Mouse (Mus musculus): ENCODE measurements around the gene Plcd4. TPM values are rescaled to one million over a fixed set of nuclear protein-coding genes. Genes with fewer than 3 reads are reported as not detected.
A peak's percentile ranks its signal among the peaks of the same experiment; 100 is the strongest.
"Not testable (repeated sequence)": the region's sequence is repeated elsewhere in the genome, so short reads cannot be mapped to it uniquely, and the experiment has no call there.

Gene Plcd4
- polyA plus RNA-seq (2015; fragmentation: Nextera tagmentation; extraction: Ambion mirVana), result 5.7 and 5.9 TPM in 2 replicates

DNA sequence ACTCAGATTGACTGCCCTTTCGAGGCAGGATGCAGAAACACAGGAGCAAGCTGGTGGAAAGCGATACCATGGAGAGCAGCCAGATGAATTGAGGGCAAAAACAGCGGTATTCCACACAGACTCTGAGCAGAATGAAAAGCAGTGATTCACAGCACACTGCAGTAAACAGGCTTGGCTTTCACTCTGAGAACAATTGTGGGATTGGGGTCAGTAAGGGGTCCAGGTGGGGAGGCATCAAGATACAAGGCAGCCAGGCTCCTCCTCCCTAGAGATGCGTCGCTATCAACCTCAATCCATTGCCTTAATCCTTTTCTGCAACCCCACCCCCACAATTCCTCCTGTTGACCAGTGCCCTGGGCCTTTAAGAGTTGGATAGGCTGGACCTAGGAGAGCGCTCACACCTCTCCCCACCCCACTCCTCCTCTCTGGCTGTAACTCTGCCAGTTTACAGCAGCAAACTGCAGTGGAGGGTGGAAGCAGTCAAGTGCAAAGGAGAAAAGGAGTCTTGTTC lies at the start of gene Plcd4:
Gene Plcd4, plus strand, starts transcription at position 438 of the 511 bp plus-strand sequence.
- H3K4me2 ChIP-seq, result peak within 1 kb of the TSS; percentile 27
- no peaks in the 10 kb centered on the region for H3K36me3 ChIP-seq (replicated peaks)
- WGBS, result 4% methylated on average over 6 of the region's 6 CpGs
- no peaks in the 10 kb centered on the region for H3K27me3 ChIP-seq (replicated peaks)
- H3K4me3 ChIP-seq, result 0 out of 2 replicates have a peak within 1 kb of the TSS, but pooled peaks have one; percentile 2
- H3K27ac ChIP-seq, result peak within 1 kb of the TSS; percentile 31; the same call in 1 of the 2 replicates
- peak; percentile 70 for ATAC-seq (replicated peaks)
- no peaks in the 10 kb centered on the region for H3K9me3 ChIP-seq
- H3K4me1 ChIP-seq, result peaks cover 11% of the 10 kb centered on the region; the same call in 1 of the 2 replicates
- no peak within 1 kb of the TSS for H3K9ac ChIP-seq

DNA sequence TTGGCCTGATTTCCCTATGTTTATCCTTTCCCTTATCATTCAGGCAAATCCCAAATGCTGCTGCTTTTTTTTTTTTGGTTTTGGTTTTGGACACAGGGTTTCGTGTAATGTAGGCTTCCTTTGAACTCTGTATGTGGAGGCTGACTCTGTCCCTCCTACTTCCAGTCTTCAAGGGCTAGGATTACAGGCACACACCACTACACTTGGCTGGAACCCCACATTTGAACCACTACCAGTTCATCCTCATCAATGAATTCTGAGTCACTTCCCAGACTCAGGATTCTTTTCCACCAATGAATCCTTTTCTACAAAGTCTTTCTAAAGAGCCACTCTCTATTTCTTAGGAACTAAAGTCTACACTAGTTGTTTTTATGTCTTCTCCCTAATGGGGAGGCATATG lies 41.6 kb upstream of the Plcd4 start:
- no peaks in the 10 kb centered on the region for H3K36me3 ChIP-seq (replicated peaks)
- no peaks in the 10 kb centered on the region for H3K27me3 ChIP-seq (replicated peaks)
- no peak overlapping the region for H3K9ac ChIP-seq
- ATAC-seq (replicated peaks), result no peak
- peaks cover 12% of the 10 kb centered on the region for H3K4me1 ChIP-seq
- 71% methylated on average over 1 of the region's 1 CpGs for WGBS
- H3K9me3 ChIP-seq, result no peaks in the 10 kb centered on the region
- no peak overlapping the region for H3K27ac ChIP-seq
- no peak overlapping the region for H3K4me3 ChIP-seq
- H3K4me2 ChIP-seq, result no peak overlapping the region

DNA sequence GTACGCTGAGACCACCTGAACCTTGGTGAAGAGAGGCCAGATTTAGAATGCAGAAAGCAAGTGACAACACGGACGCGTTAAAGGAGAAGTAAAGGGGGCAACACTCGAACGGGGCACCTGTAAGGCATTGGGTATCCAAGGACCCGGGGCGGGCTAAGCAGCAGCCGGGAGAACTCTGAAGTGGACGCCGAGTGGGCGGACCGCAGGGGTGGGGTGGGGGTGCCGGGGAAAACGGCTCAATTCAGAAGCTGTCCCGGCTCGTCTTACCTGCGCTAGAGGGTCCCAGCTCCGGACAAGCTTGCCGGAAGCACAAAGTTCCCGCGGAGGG lies 37.3 kb upstream of the Plcd4 start:
- no peaks in the 10 kb centered on the region for H3K9me3 ChIP-seq
- H3K27me3 ChIP-seq (replicated peaks), result no peaks in the 10 kb centered on the region
- WGBS, result 1% methylated on average over 22 of the region's 22 CpGs
- peak; percentile 79 for ATAC-seq (replicated peaks)
- peak overlapping the region; percentile 70 for H3K27ac ChIP-seq
- peak overlapping the region; percentile 59 for H3K9ac ChIP-seq
- H3K36me3 ChIP-seq (replicated peaks), result no peaks in the 10 kb centered on the region
- H3K4me2 ChIP-seq, result peak overlapping the region; percentile 88
- peak overlapping the region; percentile 82 for H3K4me3 ChIP-seq
- peaks cover 37% of the 10 kb centered on the region for H3K4me1 ChIP-seq

DNA sequence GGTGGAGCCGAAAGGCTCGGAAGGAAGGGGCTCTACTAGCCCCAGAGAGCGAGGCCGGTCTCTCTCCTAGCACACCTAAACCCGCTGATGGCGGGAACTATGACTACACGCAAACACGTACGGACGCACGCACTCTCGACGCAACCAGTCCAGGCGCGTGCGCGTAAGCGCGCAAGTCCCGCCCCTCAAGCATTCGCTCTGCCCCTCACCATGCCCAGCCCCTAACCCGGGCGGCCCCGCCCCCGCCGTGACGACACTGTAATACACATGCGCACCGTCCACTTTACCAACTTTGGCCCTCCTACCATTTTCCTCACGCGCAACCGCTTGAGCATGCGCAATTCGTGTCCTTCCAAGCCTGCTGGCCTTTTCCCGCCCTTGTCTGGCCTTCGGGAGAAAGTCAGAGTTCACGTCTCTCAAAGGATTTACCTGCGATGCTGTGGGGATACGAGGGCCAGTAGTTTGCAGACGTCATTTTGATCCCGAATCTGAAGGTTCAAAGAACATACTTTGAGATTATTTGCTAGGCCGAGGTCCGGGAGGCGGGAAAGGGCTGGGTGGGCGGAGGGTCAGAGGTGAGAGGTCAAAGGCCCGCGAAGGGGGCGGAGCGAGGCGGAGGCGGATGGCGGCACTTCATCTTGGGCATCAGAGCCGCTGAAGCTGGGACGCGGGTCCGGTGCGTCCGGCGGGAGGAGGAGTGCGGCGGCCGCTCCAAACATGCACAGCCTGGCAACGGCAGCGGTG lies 36.8 kb upstream of the Plcd4 start, which contains the start of gene Cnot9:
Gene Cnot9, plus strand, starts transcription at position 338 of the 744 bp plus-strand sequence.
- ATAC-seq (replicated peaks), result peak; percentile 100
- Histone ChIP-seq H3K36me3 (replicated peaks) (no peaks in the 10 kb centered on the region), H3K9me3 (no peaks in the 10 kb centered on the region), H3K4me1 (peaks cover 37% of the 10 kb centered on the region), H3K27ac (peak within 1 kb of the TSS; percentile 85), H3K27me3 (replicated peaks) (no peaks in the 10 kb centered on the region), H3K9ac (peak within 1 kb of the TSS; percentile 82), H3K4me3 (peak within 1 kb of the TSS; percentile 82), H3K4me2 (peak within 1 kb of the TSS; percentile 88)
- under 1% methylated on average over 64 of the region's 64 CpGs for WGBS

DNA sequence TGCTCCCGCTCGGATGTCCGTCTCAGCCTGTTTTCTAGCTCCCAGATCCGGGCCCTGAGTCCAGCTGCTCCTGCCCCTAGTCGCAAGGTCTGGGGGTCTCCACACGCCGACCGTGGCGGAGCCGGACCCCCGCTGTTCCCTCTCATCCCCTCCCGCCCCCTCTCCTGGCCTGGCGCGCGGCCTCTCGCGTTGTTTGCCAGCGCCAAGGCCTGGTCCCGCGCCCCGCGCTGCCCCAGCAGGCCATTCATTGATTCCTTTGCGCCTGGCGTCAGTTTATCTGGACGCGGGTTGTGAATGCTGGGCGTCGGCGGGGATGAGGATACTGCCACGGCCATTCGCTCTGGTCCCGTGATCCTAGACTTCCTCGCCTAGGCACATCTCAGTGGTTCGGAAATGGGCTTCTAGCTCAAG lies 36.2 kb upstream of the Plcd4 start:
- peak; percentile 49 for ATAC-seq (replicated peaks)
- no peaks in the 10 kb centered on the region for H3K9me3 ChIP-seq
- under 1% methylated on average over 34 of the region's 34 CpGs for WGBS

DNA sequence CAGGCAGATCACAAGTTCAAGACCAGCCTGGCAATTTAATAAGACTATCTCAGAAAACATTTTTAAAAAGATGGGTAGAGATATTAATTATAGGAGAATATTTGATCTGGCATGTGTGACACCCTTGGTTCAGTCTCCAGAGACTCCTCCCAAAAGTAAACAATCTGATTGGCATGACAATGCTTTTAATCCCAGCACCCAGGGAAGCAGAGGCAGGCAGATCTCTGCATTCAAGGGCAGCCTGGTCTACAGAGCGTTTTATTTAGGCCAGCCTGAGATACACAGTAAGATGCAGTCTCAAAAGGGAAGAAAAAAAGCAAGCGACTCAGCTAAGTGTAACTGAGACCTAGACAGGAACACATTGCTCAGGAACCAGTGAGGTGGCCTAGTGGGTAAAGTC lies 34.9 kb upstream of the Plcd4 start:
- no peak overlapping the region; the same call in 1 of the 2 replicates for H3K4me3 ChIP-seq
- H3K9ac ChIP-seq, result no peak overlapping the region
- H3K4me2 ChIP-seq, result peak overlapping the region; percentile 88; the same call in 1 of the 2 replicates
- H3K36me3 ChIP-seq (replicated peaks), result 0 out of 2 replicates have a peak, but pooled peaks cover 3% of the 10 kb centered on the region
- ATAC-seq (replicated peaks), result no peak
- H3K27me3 ChIP-seq (replicated peaks), result no peaks in the 10 kb centered on the region
- no peak overlapping the region for H3K27ac ChIP-seq
- H3K9me3 ChIP-seq, result no peaks in the 10 kb centered on the region
- peaks cover 37% of the 10 kb centered on the region for H3K4me1 ChIP-seq
- 95% methylated on average over 2 of the region's 2 CpGs for WGBS

More for the DNA sequence above, 36.2 kb upstream of the Plcd4 start:
- peak overlapping the region; percentile 82 for H3K9ac ChIP-seq
- H3K4me1 ChIP-seq, result peaks cover 37% of the 10 kb centered on the region
- H3K4me3 ChIP-seq, result peak overlapping the region; percentile 82
- H3K36me3 ChIP-seq (replicated peaks), result no peaks in the 10 kb centered on the region
- H3K4me2 ChIP-seq, result peak overlapping the region; percentile 88
- H3K27ac ChIP-seq, result peak overlapping the region; percentile 85
- H3K27me3 ChIP-seq (replicated peaks), result no peaks in the 10 kb centered on the region

DNA sequence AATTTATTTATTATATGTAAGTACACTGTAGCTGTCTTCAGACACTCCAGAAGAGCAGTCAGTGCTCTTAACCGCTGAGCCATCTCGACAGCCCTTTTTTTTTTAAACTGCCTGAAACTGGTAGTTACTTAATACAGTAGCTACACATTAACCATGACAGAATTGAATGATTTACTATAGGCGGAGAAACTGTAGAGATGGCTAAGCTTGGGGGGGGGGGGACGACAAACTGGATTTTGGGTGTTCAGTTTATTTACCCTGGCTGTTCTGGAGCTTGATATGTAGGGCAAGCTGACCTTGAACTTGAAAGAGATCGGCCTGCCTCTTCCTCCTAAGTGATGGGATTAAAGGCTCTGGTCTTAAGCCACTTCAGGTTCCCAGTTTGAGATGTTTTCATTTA lies 31.4 kb upstream of the Plcd4 start:
- Histone ChIP-seq H3K36me3 (replicated peaks) (0 out of 2 replicates have a peak, but pooled peaks cover 3% of the 10 kb centered on the region), H3K4me1 (peaks cover 25% of the 10 kb centered on the region), H3K9ac (no peak overlapping the region), H3K9me3 (no peaks in the 10 kb centered on the region), H3K4me3 (no peak overlapping the region), H3K27ac (no peak overlapping the region), H3K27me3 (replicated peaks) (no peaks in the 10 kb centered on the region), H3K4me2 (no peak overlapping the region)
- 98% methylated on average over 5 of the region's 5 CpGs for WGBS
- ATAC-seq (replicated peaks), result no peak

DNA sequence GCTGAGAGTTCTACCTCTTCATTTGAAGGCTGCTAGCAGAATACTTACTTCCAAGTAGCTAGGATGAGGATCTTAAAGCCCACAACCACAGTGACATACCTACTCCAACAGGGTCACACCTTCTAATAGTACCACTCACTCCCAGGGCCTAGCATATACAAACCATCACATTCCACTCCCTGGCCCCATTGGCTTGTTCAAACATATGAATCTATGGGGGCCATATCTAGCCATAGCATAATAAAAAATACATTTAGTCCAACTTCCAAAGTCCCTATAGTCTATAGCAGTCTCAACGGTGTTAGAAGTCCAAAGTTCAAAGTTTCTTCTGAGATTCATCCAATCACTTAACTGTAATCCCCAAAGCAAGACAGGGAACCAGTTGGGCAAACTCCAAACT lies 29.7 kb upstream of the Plcd4 start:
- not testable (repeated sequence) for H3K4me2 ChIP-seq; H3K36me3 ChIP-seq (replicated peaks); H3K27ac ChIP-seq; H3K27me3 ChIP-seq (replicated peaks); H3K9ac ChIP-seq; H3K4me3 ChIP-seq; H3K9me3 ChIP-seq; ATAC-seq (replicated peaks)
- peaks cover 12% of the 10 kb centered on the region for H3K4me1 ChIP-seq
- WGBS, result 100% methylated on average over 1 of the region's 1 CpGs

DNA sequence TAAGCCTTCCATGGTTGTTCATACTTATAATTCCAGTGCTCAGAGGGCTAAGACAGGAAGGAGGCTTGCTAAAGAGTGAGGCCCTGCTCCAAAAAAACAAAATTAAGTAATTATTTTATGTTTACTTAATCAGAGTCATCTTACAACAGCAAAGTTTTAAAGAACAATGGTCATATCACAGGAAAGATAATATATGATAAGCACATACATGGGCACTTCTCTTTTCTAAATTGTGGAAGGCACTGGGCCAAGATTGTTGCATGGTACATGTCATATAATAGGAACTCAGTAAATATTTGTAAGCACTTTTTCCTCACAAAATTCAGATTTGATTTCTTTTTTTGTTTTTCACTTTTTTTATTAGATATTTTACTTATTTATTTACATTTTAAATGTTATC lies 22.8 kb upstream of the Plcd4 start:
- Histone ChIP-seq H3K9me3 (no peaks in the 10 kb centered on the region), H3K27me3 (replicated peaks) (no peaks in the 10 kb centered on the region), H3K27ac (no peak overlapping the region), H3K4me3 (no peak overlapping the region), H3K4me1 (no peaks in the 10 kb centered on the region), H3K36me3 (replicated peaks) (peaks cover 29% of the 10 kb centered on the region; the same call in 1 of the 2 replicates), H3K9ac (no peak overlapping the region), H3K4me2 (no peak overlapping the region)
- no peak for ATAC-seq (replicated peaks)

DNA sequence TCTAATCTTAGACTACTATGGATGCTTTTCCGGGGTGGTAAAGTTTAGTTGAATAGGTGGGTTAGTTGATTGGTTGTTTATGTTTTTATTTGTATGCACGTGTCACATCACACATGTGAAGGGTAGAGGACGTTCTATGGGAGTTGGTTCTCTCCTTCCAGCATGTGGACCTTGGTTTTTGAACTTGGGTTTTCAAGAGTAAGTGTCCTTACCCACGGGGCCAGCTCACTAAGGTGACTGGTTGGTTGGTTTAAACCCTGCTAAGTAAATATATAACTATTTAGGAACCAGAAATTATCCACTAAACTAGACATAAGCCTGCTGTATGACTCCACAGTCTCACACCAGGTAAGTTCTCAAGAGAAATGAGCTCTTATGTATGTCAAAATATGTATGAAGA lies 17.9 kb upstream of the Plcd4 start:
- Histone ChIP-seq H3K27ac (no peak overlapping the region), H3K9ac (no peak overlapping the region), H3K4me2 (no peak overlapping the region), H3K4me1 (no peaks in the 10 kb centered on the region), H3K27me3 (replicated peaks) (no peaks in the 10 kb centered on the region), H3K4me3 (no peak overlapping the region), H3K9me3 (no peaks in the 10 kb centered on the region), H3K36me3 (replicated peaks) (peaks cover 63% of the 10 kb centered on the region)
- 93% methylated on average over 4 of the region's 4 CpGs for WGBS
- no peak for ATAC-seq (replicated peaks)

DNA sequence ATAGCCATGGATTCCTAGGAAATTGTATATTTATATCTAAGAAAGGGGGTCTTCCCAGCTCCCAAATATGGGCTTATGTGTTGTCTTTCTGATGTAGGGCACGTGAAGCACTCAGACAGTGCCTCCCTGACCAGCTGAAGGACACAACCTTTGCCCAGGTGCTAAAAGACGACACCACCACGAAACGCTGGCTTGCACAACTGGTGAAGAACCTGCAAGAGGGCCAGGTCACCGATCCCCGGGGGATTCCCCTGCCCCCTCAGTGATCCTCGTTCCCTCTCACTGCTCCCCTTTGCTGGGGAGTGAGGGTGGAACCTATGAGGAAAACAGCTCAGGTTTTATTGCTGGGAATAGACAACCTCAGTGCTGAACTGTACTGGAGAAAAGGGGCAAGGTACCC lies 14.1 kb upstream of the Plcd4 start:
- ATAC-seq (replicated peaks), result no peak
- no peak overlapping the region for H3K9ac ChIP-seq
- H3K9me3 ChIP-seq, result no peaks in the 10 kb centered on the region
- H3K27ac ChIP-seq, result no peak overlapping the region
- H3K27me3 ChIP-seq (replicated peaks), result no peaks in the 10 kb centered on the region
- H3K4me2 ChIP-seq, result no peak overlapping the region
- H3K4me1 ChIP-seq, result no peaks in the 10 kb centered on the region
- WGBS, result 92% methylated on average over 7 of the region's 7 CpGs
- H3K4me3 ChIP-seq, result no peak overlapping the region
- peaks cover 59% of the 10 kb centered on the region for H3K36me3 ChIP-seq (replicated peaks)

DNA sequence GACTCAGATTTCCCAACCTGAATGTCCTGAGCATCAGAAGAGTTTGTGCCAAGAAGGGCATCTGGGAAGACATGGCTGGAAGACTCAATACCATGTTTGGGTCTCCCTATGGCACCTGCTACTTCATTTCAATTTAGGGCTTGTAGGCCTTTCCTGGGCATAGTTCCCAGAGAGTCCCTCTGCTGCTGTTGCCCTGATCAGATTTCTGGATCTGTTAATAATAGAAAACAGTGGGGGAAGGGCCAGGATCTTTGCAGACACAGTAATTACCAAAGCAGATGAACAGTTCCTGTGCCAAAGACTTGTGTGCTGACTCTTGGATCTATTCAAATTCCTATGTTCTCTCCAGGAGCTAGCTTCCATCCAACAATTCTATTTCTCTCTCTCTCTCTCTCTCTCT lies 4.0 kb upstream of the Plcd4 start:
- Histone ChIP-seq H3K4me2 (no peak overlapping the region), H3K36me3 (replicated peaks) (no peaks in the 10 kb centered on the region), H3K4me3 (no peak overlapping the region), H3K27ac (no peak overlapping the region), H3K9me3 (no peaks in the 10 kb centered on the region), H3K4me1 (peaks cover 11% of the 10 kb centered on the region; the same call in 1 of the 2 replicates), H3K27me3 (replicated peaks) (no peaks in the 10 kb centered on the region), H3K9ac (no peak overlapping the region)
- ATAC-seq (replicated peaks), result no peak

Data from midbrain, embryonic 15.5 days (tissue).